Mouse (Mus musculus) liver, adult 2 months (tissue): Measurements from ENCODE around the gene Nol4l.

ENCODE experiments used
- CTCF ChIP-seq: fragments of 200-500 bp; IDR thresholded peaks from 2 replicates; pipeline ENCODE4 v1.5.1; 2011; ENCODE audit warnings: low read depth, low read length, control low read depth
- POLR2A ChIP-seq: fragments of 200-500 bp; IDR thresholded peaks from 2 replicates; pipeline ENCODE4 v1.6.1; 2011; ENCODE audit warnings: low read length, control low read depth; ENCODE audit not compliant: insufficient read depth; ENCODE audit errors: extremely low read depth

DNA sequence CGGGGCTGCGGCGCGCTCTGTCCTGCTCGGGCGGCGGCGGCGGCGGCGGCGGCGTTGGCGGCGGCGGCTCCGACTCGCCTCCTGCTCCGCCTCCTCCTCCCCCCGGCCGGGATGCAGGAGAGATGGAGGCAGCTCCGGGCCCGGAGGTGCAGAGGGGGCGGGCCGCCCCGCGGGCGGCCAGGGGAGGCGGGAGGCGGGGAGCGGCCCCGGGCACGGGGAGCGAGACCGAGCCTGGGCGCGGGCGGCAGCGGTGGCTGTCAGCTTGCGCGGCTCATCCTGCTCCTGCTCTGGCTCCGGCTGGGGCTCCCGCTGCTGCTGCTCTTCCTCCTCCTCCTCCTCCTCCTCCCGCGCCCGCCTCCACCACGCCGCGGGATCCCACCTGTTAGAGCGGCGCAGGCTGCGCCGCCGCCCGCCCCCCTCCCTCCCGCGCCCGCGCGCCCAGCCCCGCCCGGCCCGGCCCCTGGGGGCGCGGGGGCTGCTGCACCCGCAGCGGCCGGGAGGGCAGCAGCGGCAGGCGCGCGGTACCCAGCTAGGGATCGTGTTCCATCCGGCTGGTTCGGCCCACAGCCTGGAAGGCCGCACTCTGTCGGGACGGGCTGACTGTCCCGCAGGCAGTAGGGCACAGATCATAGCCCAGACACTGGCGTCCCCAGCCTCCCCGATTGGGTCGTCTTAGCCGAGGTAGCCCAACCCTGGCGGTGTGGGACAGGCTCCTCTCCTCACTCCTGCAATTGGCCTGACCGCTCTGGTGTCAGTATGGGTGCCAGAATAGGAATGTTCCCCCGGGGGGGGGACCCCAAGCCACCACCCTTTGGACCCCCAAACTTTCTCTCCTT lies at the start of gene Nol4l:
- TF ChIP-seq CTCF (no peak), POLR2A (no peak)
